In the genomic region with DNA sequence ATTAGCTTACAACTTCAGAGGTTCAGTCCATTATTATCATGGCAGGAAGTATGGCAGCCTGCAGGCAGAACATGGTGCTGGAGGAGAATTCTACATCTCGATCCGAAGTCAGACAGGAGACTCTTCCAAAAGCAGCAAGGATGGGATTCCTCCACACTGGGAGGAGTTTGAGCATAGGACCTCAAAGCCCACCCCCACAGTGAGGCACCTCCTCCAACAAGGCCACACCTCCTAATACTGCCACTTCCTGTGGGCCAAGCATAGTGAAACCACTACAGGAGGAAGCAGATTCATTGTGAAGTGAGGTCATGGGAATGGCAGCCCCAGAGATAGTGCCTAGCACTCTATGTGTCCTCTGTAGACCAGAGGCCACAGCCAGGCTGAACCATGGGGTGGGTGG, we compare ENCODE assay signal across 20 mouse cellular contexts. TPM values are rescaled to one million over a fixed set of nuclear protein-coding genes. Genes with fewer than 3 reads are reported as not detected.
DNase-seq lines count a peak whose midpoint lies in the region; ATAC-seq and TF ChIP-seq lines count a peak whose summit lies in the region.
"Had no signal": no experiment of that assay in that cellular context is flagged by ENCODE, and none has a peak within 500 bp of the region (broad histone marks: within the 10 kb centered on the region; RNA-seq: fewer than 3 reads in every experiment).

No protein-coding gene starts in this region.

- TF ChIP-seq EP300 in stomach, postnatal 0 days (optimal IDR thresholded peaks at IDR 0.05) = no peak

- H3K27me3 ChIP-seq in midbrain, embryonic 10.5 days (ENCODE audit: low read depth, poor library complexity, severe bottlenecking) = 0 out of 2 replicates have a peak, but pooled peaks cover 2% of the 10 kb centered on the region
- H3K27me3 ChIP-seq in midbrain, embryonic 13.5 days = no peaks in the 10 kb centered on the region
- no peaks in the 10 kb centered on the region for H3K27me3 ChIP-seq in stomach, postnatal 0 days (ENCODE audit: control insufficient read depth, insufficient read depth, low read length)
- H3K27me3 ChIP-seq: embryonic facial prominence, embryonic 12.5 days; forebrain, embryonic 15.5 days had no signal

- no peak overlapping the region for H3K9ac ChIP-seq in midbrain, embryonic 13.5 days (replicated peaks)
- no peak overlapping the region for H3K9ac ChIP-seq in stomach, postnatal 0 days (ENCODE audit: low read length)
- H3K9ac ChIP-seq: embryonic facial prominence, embryonic 12.5 days; forebrain, embryonic 15.5 days; heart, embryonic 13.5 days had no signal

- no peak overlapping the region for H3K4me2 ChIP-seq in midbrain, embryonic 13.5 days (replicated peaks)
- no peak overlapping the region for H3K4me2 ChIP-seq in stomach, postnatal 0 days (replicated peaks; ENCODE audit: low read depth)
- H3K4me2 ChIP-seq: embryonic facial prominence, embryonic 12.5 days; forebrain, embryonic 15.5 days; heart, embryonic 13.5 days had no signal

- H3K9me3 ChIP-seq in midbrain, embryonic 10.5 days (replicated peaks) = peaks cover 3% of the 10 kb centered on the region; the same call in 1 of the 2 replicates
- H3K9me3 ChIP-seq in midbrain, embryonic 13.5 days = no peaks in the 10 kb centered on the region
- H3K9me3 ChIP-seq in stomach, postnatal 0 days (ENCODE audit: control insufficient read depth, low read length) = no peaks in the 10 kb centered on the region
- H3K9me3 ChIP-seq: embryonic facial prominence, embryonic 12.5 days; forebrain, embryonic 15.5 days had no signal

- WGBS in midbrain, embryonic 10.5 days = 93% methylated on average over 2 of the region's 2 CpGs
- 95% methylated on average over 2 of the region's 2 CpGs for WGBS in midbrain, embryonic 13.5 days
- 94% methylated on average over 2 of the region's 2 CpGs for WGBS in stomach, postnatal 0 days

- 0 out of 2 replicates have a peak overlapping the region, but pooled peaks have one; percentile 28 for H3K27ac ChIP-seq in midbrain, embryonic 10.5 days (replicated peaks)
- H3K27ac ChIP-seq in midbrain, embryonic 13.5 days = no peak overlapping the region
- no peak overlapping the region for H3K27ac ChIP-seq in stomach, postnatal 0 days (replicated peaks)
- H3K27ac ChIP-seq: embryonic facial prominence, embryonic 12.5 days; forebrain, embryonic 15.5 days; heart, embryonic 13.5 days had no signal

- H3K4me3 ChIP-seq in midbrain, embryonic 10.5 days = no peak overlapping the region
- no peak overlapping the region for H3K4me3 ChIP-seq in midbrain, embryonic 13.5 days (replicated peaks)
- H3K4me3 ChIP-seq in stomach, postnatal 0 days (ENCODE audit: low read depth, low read length) = no peak overlapping the region
- H3K4me3 ChIP-seq: embryonic facial prominence, embryonic 12.5 days; forebrain, embryonic 15.5 days; heart, embryonic 13.5 days had no signal

- no peak for ATAC-seq in midbrain, embryonic 13.5 days
- peak; percentile 73; the same call in 1 of the 2 replicates for ATAC-seq in stomach, postnatal 0 days (ENCODE audit: low FRiP score, low TSS enrichment)
- ATAC-seq: activated CD4-positive, CD25-positive, alpha-beta regulatory T cell, adult 4 months; forebrain, embryonic 15.5 days; hindbrain, embryonic 16.5 days had no signal

- no peak for DNase-seq in midbrain, embryonic 10.5 days (ENCODE audit: low spot score)
- DNase-seq in 416B (ENCODE audit: low read depth) (peak; percentile 14), R1 (ENCODE audit: low read depth, low spot score) (peak; percentile 63)
- DNase-seq in stomach, postnatal 0 days (ENCODE audit: low spot score) = no peak
- no peak for DNase-seq in lung, postnatal 10 days
- no peak for DNase-seq in cerebellum, postnatal 10 days
- DNase-seq: adrenal gland, adult 2 months; adrenal gland, postnatal 25 days; cerebellum, adult 8-10 months; cerebellum, postnatal 25 days; gastrocnemius, postnatal 14 days; heart, postnatal 36 days; kidney, adult 2 months had no signal

- no peaks in the 10 kb centered on the region for H3K36me3 ChIP-seq in midbrain, embryonic 10.5 days
- H3K36me3 ChIP-seq in midbrain, embryonic 13.5 days = no peaks in the 10 kb centered on the region
- no peaks in the 10 kb centered on the region for H3K36me3 ChIP-seq in stomach, postnatal 0 days (ENCODE audit: control insufficient read depth, insufficient read depth, low read length)
- H3K36me3 ChIP-seq: embryonic facial prominence, embryonic 12.5 days; forebrain, embryonic 15.5 days; G1E; heart, embryonic 13.5 days had no signal

- H3K4me1 ChIP-seq in midbrain, embryonic 10.5 days = peaks cover 27% of the 10 kb centered on the region
- H3K4me1 ChIP-seq in midbrain, embryonic 13.5 days (replicated peaks) = peaks cover 16% of the 10 kb centered on the region
- H3K4me1 ChIP-seq in stomach, postnatal 0 days (replicated peaks; ENCODE audit: control insufficient read depth, insufficient read depth) = no peaks in the 10 kb centered on the region

- no peak for TF ChIP-seq CTCF in stomach, postnatal 0 days (IDR thresholded peaks at IDR 0.05; ENCODE audit: low read depth)

RNA-seq across cellular contexts. Expression of a gene that starts 48.5 kb away (rescaled TPM):
- polyA plus RNA-seq in midbrain, embryonic 10.5 days (2016; fragmentation: Nextera tagmentation; extraction: Ambion mirVana) = 15.8 and 21.0 TPM in 2 replicates
- 16.7 and 17.5 TPM in 2 replicates for polyA plus RNA-seq in midbrain, embryonic 13.5 days (2015; fragmentation: Nextera tagmentation; extraction: Ambion mirVana)
- polyA plus RNA-seq in stomach, postnatal 0 days (2015; fragmentation: Nextera tagmentation; extraction: Ambion mirVana) = 10.8 and 11.2 TPM in 2 replicates

Comparison
In these comparisons a context has a peak if more than half of its experiments do, and no peak if none do; other contexts are left out.
1. DNase-seq: peak in 416B (single experiment) and R1 (single experiment); none in midbrain, embryonic 10.5 days (single experiment), stomach, postnatal 0 days (single experiment), lung, postnatal 10 days (single experiment) and cerebellum, postnatal 10 days (0 of 2).